Mouse (Mus musculus): ENCODE results near the gene Med4. TPM values are rescaled to one million over a fixed set of nuclear protein-coding genes. Genes with fewer than 3 reads are reported as not detected.
A peak's percentile ranks its signal among the peaks of the same experiment; 100 is the strongest.
"Not testable (repeated sequence)": the region's sequence is repeated elsewhere in the genome, so short reads cannot be mapped to it uniquely, and the experiment has no call there.

Med4 gene
- polyA plus RNA-seq, 1 experiment from 2014 or later, result 105 TPM

- Histone ChIP-seq H3K4me2 (replicated peaks) (no peak overlapping the region), H3K4me1 (peaks cover 34% of the 10 kb centered on the region), H3K4me3 (no peak overlapping the region), H3K27me3 (no peaks in the 10 kb centered on the region), H3K9me3 (no peaks in the 10 kb centered on the region), H3K36me3 (no peaks in the 10 kb centered on the region), H3K27ac (no peak overlapping the region), H3K9ac (no peak overlapping the region)
- WGBS, result 72% methylated on average over 8 of the region's 8 CpGs
- ATAC-seq (ENCODE audit: low FRiP score, low read depth), result no peak
These were observed 3.5 kb upstream of the Med4 start for GRCm38 (mm10) chr14:73506283-73506682.

GRCm38 (mm10) chr14:73507200-73507599 lies 2.6 kb upstream of the Med4 start:
- Histone ChIP-seq H3K4me1 (peaks cover 29% of the 10 kb centered on the region), H3K9ac (no peak overlapping the region), H3K27ac (no peak overlapping the region), H3K4me2 (replicated peaks) (no peak overlapping the region), H3K9me3 (no peaks in the 10 kb centered on the region), H3K36me3 (0 out of 2 replicates have a peak, but pooled peaks cover 3% of the 10 kb centered on the region), H3K27me3 (no peaks in the 10 kb centered on the region), H3K4me3 (no peak overlapping the region)
- no peak for ATAC-seq (ENCODE audit: low FRiP score, low read depth)
- WGBS, result 88% methylated on average over 15 of the region's 15 CpGs

DNA sequence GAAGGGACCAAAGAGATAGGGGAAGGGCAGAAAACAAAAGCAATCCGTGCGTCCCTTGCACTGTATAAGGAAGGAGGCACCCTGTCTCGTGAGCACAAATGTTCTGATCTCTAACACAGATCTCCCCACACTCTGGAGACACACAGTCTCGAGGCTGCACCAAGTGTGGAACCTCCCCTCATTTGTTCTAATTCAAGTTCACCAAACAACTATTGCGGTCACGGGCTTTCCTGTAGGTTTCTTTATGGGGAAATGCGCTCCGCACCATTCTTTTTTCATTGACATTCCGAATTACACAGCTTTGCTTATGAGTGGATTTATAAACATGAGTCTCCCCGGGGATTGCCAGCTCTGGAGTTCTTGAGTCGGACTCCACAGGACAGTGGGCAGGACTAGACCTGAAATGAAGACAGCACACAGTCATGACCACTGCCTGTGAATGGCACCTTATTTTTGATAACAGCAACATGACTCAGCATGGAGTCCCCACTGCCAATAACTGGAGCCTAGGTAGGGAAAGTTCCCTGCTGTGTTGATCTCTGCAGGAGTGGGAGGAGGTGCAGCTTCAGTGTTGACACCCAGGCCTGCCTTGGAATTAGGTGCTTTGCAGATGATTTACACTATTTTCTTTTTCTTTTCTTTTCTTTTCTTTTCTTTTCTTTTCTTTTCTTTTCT lies 2.0 kb upstream of the Med4 start:
- peaks cover 24% of the 10 kb centered on the region for H3K4me1 ChIP-seq
- ATAC-seq (ENCODE audit: low FRiP score, low read depth), result no peak

DNA sequence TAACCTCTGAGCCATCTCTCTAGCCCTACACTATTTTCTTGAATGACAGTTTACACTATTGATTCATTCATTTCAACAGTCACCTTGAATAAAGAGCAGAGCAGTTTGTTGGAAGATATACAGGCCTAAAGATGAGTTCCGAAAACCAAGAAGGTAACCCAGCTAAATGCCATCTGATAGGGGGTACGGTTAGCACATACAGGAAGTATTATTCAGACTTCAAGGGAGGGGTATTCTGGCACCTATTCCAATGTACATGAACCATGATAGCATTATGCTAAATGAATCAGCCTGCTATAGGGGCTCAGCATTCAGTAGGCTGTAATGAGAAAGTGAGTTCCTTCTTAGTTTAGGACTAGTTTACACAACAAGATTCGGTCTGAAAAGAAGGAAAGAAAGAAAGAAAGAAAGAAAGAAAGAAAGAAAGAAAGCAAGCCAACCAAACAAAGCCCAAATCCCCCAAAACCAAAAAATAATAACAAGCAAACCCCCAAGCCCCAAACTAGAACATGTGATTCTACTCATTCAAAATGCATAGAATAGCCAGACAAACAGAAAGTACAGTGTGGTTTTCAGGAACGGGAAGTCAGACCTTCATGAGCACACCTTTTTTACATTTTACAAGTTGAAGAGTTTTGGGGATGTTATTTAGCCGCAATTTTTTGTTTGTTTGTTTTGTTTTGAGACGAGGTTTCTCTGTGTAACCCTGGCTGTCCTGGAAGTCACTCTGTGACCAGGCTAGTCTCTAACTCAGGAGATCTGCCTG lies 1.0 kb upstream of the Med4 start:
- Histone ChIP-seq H3K4me2 (replicated peaks) (no peak overlapping the region), H3K4me3 (no peak overlapping the region), H3K36me3 (peaks cover 11% of the 10 kb centered on the region; the same call in 1 of the 2 replicates), H3K27me3 (no peaks in the 10 kb centered on the region), H3K4me1 (peaks cover 14% of the 10 kb centered on the region), H3K9me3 (no peaks in the 10 kb centered on the region), H3K27ac (no peak overlapping the region), H3K9ac (no peak overlapping the region)
- ATAC-seq (ENCODE audit: low FRiP score, low read depth), result no peak
- 91% methylated on average over 6 of the region's 6 CpGs for WGBS

More for the DNA sequence above, 2.0 kb upstream of the Med4 start:
- 71% methylated on average over 11 of the region's 11 CpGs for WGBS
- Histone ChIP-seq H3K4me3 (no peak overlapping the region), H3K4me2 (replicated peaks) (no peak overlapping the region), H3K36me3 (0 out of 2 replicates have a peak, but pooled peaks cover 7% of the 10 kb centered on the region), H3K9me3 (no peaks in the 10 kb centered on the region), H3K9ac (no peak overlapping the region), H3K27ac (no peak overlapping the region), H3K27me3 (no peaks in the 10 kb centered on the region)

GRCm38 (mm10) chr14:73524136-73524535 lies 14.3 kb downstream of the Med4 start:
- no peak overlapping the region for H3K9ac ChIP-seq
- no peaks in the 10 kb centered on the region for H3K27me3 ChIP-seq
- H3K27ac ChIP-seq, result no peak overlapping the region
- no peak overlapping the region; the same call in 1 of the 2 replicates for H3K4me2 ChIP-seq (replicated peaks)
- no peaks in the 10 kb centered on the region for H3K4me1 ChIP-seq
- no peaks in the 10 kb centered on the region for H3K36me3 ChIP-seq
- H3K9me3 ChIP-seq, result no peaks in the 10 kb centered on the region
- H3K4me3 ChIP-seq, result no peak overlapping the region
- WGBS, result 73% methylated on average over 3 of the region's 3 CpGs
- ATAC-seq (ENCODE audit: low FRiP score, low read depth), result no peak

DNA sequence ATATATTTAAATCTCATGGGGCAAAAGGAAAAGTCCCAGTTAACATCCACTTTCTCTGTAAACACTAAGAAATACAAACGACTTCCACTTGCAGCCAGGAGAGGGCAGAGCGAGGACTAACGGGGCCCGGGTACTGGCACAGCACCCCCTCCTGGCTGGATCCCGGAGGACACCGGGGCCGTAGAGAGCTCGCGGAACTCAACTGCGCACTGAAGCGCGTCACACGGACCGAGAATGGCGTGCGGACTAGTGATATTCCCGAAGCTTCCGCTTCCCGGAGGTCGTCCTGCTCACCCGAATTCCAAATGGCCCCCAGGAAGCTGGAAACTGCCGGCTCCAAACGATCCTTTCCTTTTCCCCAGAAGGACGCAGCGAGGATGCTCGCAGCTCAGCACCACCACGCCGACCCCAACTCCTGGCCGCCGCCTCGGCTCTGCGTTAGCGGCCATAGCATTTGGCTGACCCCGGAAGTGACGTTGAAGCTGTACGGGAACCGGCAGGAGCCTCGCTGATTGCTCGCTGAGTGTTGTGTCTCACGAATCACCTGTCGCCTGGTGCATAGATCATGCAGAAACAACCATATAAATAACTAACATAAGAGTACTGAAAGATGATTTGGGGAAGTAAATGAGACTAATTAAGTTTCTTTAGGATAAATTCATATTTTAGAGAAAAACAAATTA lies 15.1 kb downstream of the Med4 start, which contains the start of gene Sucla2:
Gene Sucla2 (plus strand): TSS at position 554 of the 683 bp plus-strand sequence.
- WGBS, result under 1% methylated on average over 41 of the region's 41 CpGs
- Histone ChIP-seq H3K4me1 (no peaks in the 10 kb centered on the region), H3K9me3 (no peaks in the 10 kb centered on the region), H3K4me3 (peak within 1 kb of the TSS; percentile 49), H3K9ac (peak within 1 kb of the TSS; percentile 61), H3K36me3 (no peaks in the 10 kb centered on the region), H3K27ac (peak within 1 kb of the TSS; percentile 69; the same call in 1 of the 2 replicates), H3K4me2 (replicated peaks) (peak within 1 kb of the TSS; percentile 55), H3K27me3 (no peaks in the 10 kb centered on the region)
- peak; percentile 100 for ATAC-seq (ENCODE audit: low FRiP score, low read depth)

DNA sequence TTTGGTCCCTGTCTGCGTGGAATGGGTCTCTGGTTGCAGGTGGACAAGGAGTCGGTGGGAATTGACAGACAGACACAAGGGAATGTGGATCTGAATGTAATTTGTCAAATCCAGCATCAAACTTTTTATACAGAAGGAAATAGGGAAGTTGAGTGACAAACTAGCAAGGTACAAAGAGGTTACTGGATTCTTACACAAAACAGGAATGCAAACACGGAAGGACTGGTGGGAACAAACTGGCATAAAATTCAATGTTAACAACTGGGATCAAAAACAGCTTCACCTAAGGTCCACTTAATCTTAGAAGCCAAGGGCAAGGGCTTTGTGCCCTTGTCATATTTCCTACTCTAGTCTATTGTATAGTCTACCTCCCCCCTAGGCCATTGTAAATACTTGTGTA lies 18.8 kb downstream of the Med4 start:
- H3K9ac ChIP-seq; H3K4me1 ChIP-seq; ATAC-seq (ENCODE audit: low FRiP score, low read depth); H3K36me3 ChIP-seq; H3K27me3 ChIP-seq; H3K9me3 ChIP-seq; H3K27ac ChIP-seq; H3K4me2 ChIP-seq (replicated peaks); H3K4me3 ChIP-seq: not testable (repeated sequence)
- 83% methylated on average over 3 of the region's 3 CpGs for WGBS

DNA sequence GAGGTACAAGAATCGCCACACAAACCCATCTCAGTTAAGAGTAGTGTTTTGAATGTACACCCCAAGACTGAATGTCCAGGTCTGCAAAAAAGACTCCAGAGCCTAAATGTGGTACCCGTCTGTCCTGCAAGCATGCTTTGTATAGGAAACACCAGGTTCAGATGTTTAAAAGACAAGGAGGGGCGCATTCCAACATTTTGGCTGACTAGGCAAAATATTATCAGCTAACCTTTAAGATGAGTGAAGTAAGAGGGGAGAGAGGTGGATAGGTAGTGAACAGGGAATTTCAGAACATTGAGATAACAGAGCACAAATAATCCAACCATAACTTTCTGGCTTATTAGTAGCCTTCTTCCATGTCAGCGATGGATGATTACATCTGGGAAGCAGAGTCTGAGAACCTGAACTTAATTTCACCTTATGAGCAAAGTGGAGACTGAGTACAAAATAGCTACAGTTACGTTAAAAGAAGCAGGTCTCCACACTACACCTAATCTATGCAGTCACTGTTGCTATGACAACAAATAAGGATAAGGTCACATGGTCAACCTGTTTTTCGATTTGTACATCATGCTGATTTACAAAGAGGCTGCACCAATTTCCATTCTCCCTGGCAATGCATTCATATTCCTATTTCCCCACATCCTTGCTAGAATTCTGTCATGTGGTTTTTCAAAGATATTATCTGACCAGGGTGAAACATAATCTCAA lies 24.1 kb downstream of the Med4 start:
- WGBS, result 67% methylated on average over 6 of the region's 6 CpGs
- H3K9me3 ChIP-seq, result no peaks in the 10 kb centered on the region
- H3K9ac ChIP-seq, result no peak overlapping the region
- ATAC-seq (ENCODE audit: low FRiP score, low read depth), result no peak
- no peak overlapping the region for H3K27ac ChIP-seq
- 0 out of 2 replicates have a peak, but pooled peaks cover 3% of the 10 kb centered on the region for H3K27me3 ChIP-seq
- H3K4me1 ChIP-seq, result no peaks in the 10 kb centered on the region
- no peak overlapping the region for H3K4me2 ChIP-seq (replicated peaks)
- H3K36me3 ChIP-seq, result no peaks in the 10 kb centered on the region
- no peak overlapping the region for H3K4me3 ChIP-seq

GRCm38 (mm10) chr14:73535641-73536040 lies 25.8 kb downstream of the Med4 start:
- Histone ChIP-seq H3K9ac (no peak overlapping the region), H3K27me3 (0 out of 2 replicates have a peak, but pooled peaks cover 3% of the 10 kb centered on the region), H3K27ac (no peak overlapping the region), H3K4me1 (no peaks in the 10 kb centered on the region), H3K36me3 (no peaks in the 10 kb centered on the region), H3K9me3 (no peaks in the 10 kb centered on the region), H3K4me3 (no peak overlapping the region), H3K4me2 (replicated peaks) (no peak overlapping the region)
- 87% methylated on average over 2 of the region's 2 CpGs for WGBS
- no peak for ATAC-seq (ENCODE audit: low FRiP score, low read depth)

DNA sequence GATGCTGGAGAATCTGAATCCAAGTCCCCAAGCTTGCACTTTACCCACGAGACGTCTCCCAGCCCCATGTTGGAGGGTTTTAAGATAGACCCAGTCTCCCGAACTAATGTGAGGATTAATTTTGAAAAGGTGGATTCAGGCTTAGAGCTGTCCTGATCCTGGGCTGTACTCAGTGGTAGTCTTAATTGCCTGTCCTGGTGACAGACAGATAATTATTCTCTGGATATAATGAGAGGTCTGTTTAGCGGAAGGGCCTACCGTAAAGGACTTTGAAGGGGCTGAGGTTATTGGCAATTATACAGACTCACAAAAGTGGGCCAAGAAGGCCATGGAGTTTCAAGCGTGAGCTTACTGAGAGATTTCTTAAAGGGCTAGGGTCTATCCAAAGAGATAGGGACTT lies 34.0 kb downstream of the Med4 start:
- H3K4me3 ChIP-seq, result no peak overlapping the region
- no peak for ATAC-seq (ENCODE audit: low FRiP score, low read depth)
- no peaks in the 10 kb centered on the region for H3K27me3 ChIP-seq

DNA sequence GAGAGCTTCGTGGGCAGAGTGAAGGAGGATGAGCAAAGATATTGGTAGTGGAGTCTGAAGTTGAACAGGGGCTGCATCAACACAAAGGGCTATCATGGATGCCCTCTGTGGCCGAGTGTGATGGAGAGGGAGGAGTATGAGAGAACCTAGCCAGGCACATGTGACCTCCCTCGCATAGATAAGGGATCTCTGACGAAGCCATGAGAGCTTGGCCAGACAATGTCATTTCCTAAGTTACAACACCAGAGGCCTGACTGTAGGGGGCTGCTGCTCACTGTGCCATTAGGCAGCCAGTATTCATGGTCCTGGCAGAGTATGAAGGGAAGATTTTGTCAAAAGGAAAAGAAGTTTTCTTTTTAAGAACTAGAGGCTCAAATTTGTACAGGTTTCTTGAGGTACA lies 37.2 kb downstream of the Med4 start:
- no peaks in the 10 kb centered on the region for H3K9me3 ChIP-seq
- no peak for ATAC-seq (ENCODE audit: low FRiP score, low read depth)
- no peaks in the 10 kb centered on the region for H3K27me3 ChIP-seq
- H3K27ac ChIP-seq, result no peak overlapping the region
- no peak overlapping the region for H3K4me3 ChIP-seq
- 62% methylated on average over 4 of the region's 4 CpGs for WGBS
- no peak overlapping the region for H3K4me2 ChIP-seq (replicated peaks)
- H3K9ac ChIP-seq, result no peak overlapping the region
- no peaks in the 10 kb centered on the region for H3K4me1 ChIP-seq
- H3K36me3 ChIP-seq, result no peaks in the 10 kb centered on the region

More for the DNA sequence above, 34.0 kb downstream of the Med4 start:
- H3K4me2 ChIP-seq (replicated peaks), result no peak overlapping the region
- H3K27ac ChIP-seq, result no peak overlapping the region
- 46% methylated on average over 6 of the region's 6 CpGs for WGBS
- no peaks in the 10 kb centered on the region for H3K9me3 ChIP-seq
- no peak overlapping the region for H3K9ac ChIP-seq
- no peaks in the 10 kb centered on the region for H3K36me3 ChIP-seq
- H3K4me1 ChIP-seq, result no peaks in the 10 kb centered on the region
